ENCODE assay signal across 18 mouse cellular contexts in the genomic region with DNA sequence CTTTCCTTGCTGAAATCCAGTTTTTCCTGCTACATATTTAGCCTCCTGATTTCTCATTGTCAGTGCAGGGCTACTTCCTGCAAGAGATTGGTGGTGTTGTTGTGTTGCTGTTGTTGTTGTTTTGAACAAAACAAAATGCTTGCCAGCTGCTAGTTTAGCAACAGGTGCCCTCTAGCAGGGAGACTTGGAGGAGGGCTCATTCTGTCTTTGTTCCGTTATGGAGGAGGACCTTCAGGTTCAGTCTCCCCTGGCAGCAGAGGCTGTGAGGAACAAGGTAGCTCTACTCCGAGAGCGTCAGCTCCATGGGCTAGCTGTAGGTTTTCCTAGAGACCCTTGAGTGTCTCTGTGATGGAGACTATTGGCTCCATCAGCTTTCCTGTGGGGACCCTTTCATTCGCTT. TPM values are rescaled to one million over a fixed set of nuclear protein-coding genes. Genes with fewer than 3 reads are reported as not detected.
DNase-seq lines count a peak whose midpoint lies in the region; ATAC-seq and TF ChIP-seq lines count a peak whose summit lies in the region.
"Had no signal": no experiment of that assay in that cellular context is flagged by ENCODE, and none has a peak within 500 bp of the region (broad histone marks: within the 10 kb centered on the region; RNA-seq: fewer than 3 reads in every experiment).

No protein-coding gene starts in this region.

- H3K27me3 ChIP-seq in forebrain, embryonic 11.5 days (ENCODE audit: control insufficient read depth, insufficient read depth, low read length): peaks cover 2% of the 10 kb centered on the region; the same call in 1 of the 2 replicates
- no peaks in the 10 kb centered on the region for H3K27me3 ChIP-seq in forebrain, embryonic 15.5 days
- H3K27me3 ChIP-seq in hindbrain, postnatal 0 days (ENCODE audit: insufficient read depth, low read length): no peaks in the 10 kb centered on the region
- 0 out of 2 replicates have a peak, but pooled peaks cover 14% of the 10 kb centered on the region for H3K27me3 ChIP-seq in neural tube, embryonic 13.5 days
- H3K27me3 ChIP-seq in thymus, adult 2 months (ENCODE audit: control insufficient read depth, insufficient read depth, low read length): peaks cover 15% of the 10 kb centered on the region

- no peak for TF ChIP-seq POLR2A in thymus, adult 2 months (IDR thresholded peaks at IDR 0.05; ENCODE audit: control insufficient read depth, extremely low read depth, insufficient read depth, low read length, poor library complexity)

- no peak for ATAC-seq in forebrain, embryonic 11.5 days (replicated peaks; ENCODE audit: low FRiP score)
- no peak for ATAC-seq in forebrain, embryonic 15.5 days (replicated peaks)
- ATAC-seq in hindbrain, postnatal 0 days: no peak
- ATAC-seq in neural tube, embryonic 13.5 days (ENCODE audit: low read depth): no peak
- ATAC-seq: intestine, postnatal 0 days had no signal

- no peaks in the 10 kb centered on the region for H3K36me3 ChIP-seq in forebrain, embryonic 11.5 days (ENCODE audit: control insufficient read depth, insufficient read depth, low read length)
- H3K36me3 ChIP-seq in forebrain, embryonic 15.5 days: no peaks in the 10 kb centered on the region
- no peaks in the 10 kb centered on the region for H3K36me3 ChIP-seq in hindbrain, postnatal 0 days (ENCODE audit: insufficient read depth, low read length)
- H3K36me3 ChIP-seq in neural tube, embryonic 13.5 days: no peaks in the 10 kb centered on the region
- no peaks in the 10 kb centered on the region for H3K36me3 ChIP-seq in thymus, adult 2 months (ENCODE audit: control insufficient read depth, insufficient read depth, low read length)
- H3K36me3 ChIP-seq: limb, embryonic 15.5 days had no signal

- peak overlapping the region; percentile 83 for H3K9ac ChIP-seq in forebrain, embryonic 11.5 days (ENCODE audit: low read length)
- peak overlapping the region; percentile 25; the same call in 1 of the 2 replicates for H3K9ac ChIP-seq in forebrain, embryonic 15.5 days (replicated peaks)
- H3K9ac ChIP-seq in hindbrain, postnatal 0 days (replicated peaks; ENCODE audit: low read length): no peak overlapping the region
- H3K9ac ChIP-seq in neural tube, embryonic 13.5 days: 0 out of 2 replicates have a peak overlapping the region, but pooled peaks have one; percentile 12
- H3K9ac ChIP-seq: limb, embryonic 15.5 days had no signal

- no peak for DNase-seq in forebrain, embryonic 11.5 days (ENCODE audit: low spot score)
- DNase-seq in hindbrain, postnatal 0 days (ENCODE audit: low spot score): no peak
- no peak for DNase-seq in kidney, adult 9 months
- DNase-seq in thymus, adult 2 months: no peak
- no peak for DNase-seq in kidney, postnatal 14 days
- DNase-seq: cerebellum, adult 18-20 months; heart, adult 18-20 months; kidney, postnatal 4 days; lung, adult 18-20 months had no signal

- no peak for TF ChIP-seq CTCF in hindbrain, postnatal 0 days (IDR thresholded peaks at IDR 0.05; ENCODE audit: low read depth)
- TF ChIP-seq CTCF in thymus, adult 2 months (IDR thresholded peaks at IDR 0.05; ENCODE audit: borderline replicate concordance, control insufficient read depth, extremely low read depth, insufficient read depth, low read length, poor library complexity): no peak

- H3K4me3 ChIP-seq in forebrain, embryonic 11.5 days (ENCODE audit: low read depth, low read length): peak overlapping the region; percentile 66
- H3K4me3 ChIP-seq in forebrain, embryonic 15.5 days: peak overlapping the region; percentile 56
- H3K4me3 ChIP-seq in hindbrain, postnatal 0 days (ENCODE audit: low read length): 0 out of 2 replicates have a peak overlapping the region, but pooled peaks have one; percentile 19
- peak overlapping the region; percentile 11; the same call in 1 of the 2 replicates for H3K4me3 ChIP-seq in neural tube, embryonic 13.5 days
- no peak overlapping the region for H3K4me3 ChIP-seq in thymus, adult 2 months (ENCODE audit: control insufficient read depth, insufficient read depth, low read length)
- H3K4me3 ChIP-seq: limb, embryonic 15.5 days had no signal

- peaks cover 16% of the 10 kb centered on the region for H3K4me1 ChIP-seq in forebrain, embryonic 11.5 days (replicated peaks; ENCODE audit: control insufficient read depth, insufficient read depth, low read length)
- H3K4me1 ChIP-seq in forebrain, embryonic 15.5 days: peaks cover 33% of the 10 kb centered on the region
- peaks cover 11% of the 10 kb centered on the region; the same call in 1 of the 2 replicates for H3K4me1 ChIP-seq in hindbrain, postnatal 0 days (ENCODE audit: insufficient read depth, low read length)
- peaks cover 33% of the 10 kb centered on the region for H3K4me1 ChIP-seq in neural tube, embryonic 13.5 days (replicated peaks)
- H3K4me1 ChIP-seq in thymus, adult 2 months (replicated peaks; ENCODE audit: control insufficient read depth, insufficient read depth, low read length): peaks cover 6% of the 10 kb centered on the region; the same call in 1 of the 2 replicates

- no peaks in the 10 kb centered on the region; the same call in 1 of the 2 replicates for H3K9me3 ChIP-seq in forebrain, embryonic 11.5 days (ENCODE audit: control insufficient read depth, low read length)
- no peaks in the 10 kb centered on the region for H3K9me3 ChIP-seq in forebrain, embryonic 15.5 days
- H3K9me3 ChIP-seq in hindbrain, postnatal 0 days (ENCODE audit: low read length): no peaks in the 10 kb centered on the region
- H3K9me3 ChIP-seq in neural tube, embryonic 13.5 days: no peaks in the 10 kb centered on the region
- H3K9me3 ChIP-seq: limb, embryonic 15.5 days had no signal

- 58% methylated on average over 4 of the region's 4 CpGs for WGBS in forebrain, embryonic 11.5 days
- 51% methylated on average over 4 of the region's 4 CpGs for WGBS in forebrain, embryonic 15.5 days
- WGBS in hindbrain, postnatal 0 days: 40% methylated on average over 4 of the region's 4 CpGs
- 75% methylated on average over 4 of the region's 4 CpGs for WGBS in neural tube, embryonic 13.5 days
- WGBS in thymus, adult 2 months: 82% methylated on average over 4 of the region's 4 CpGs

- H3K4me2 ChIP-seq in forebrain, embryonic 11.5 days (ENCODE audit: low read depth, low read length, severe bottlenecking): peak overlapping the region; percentile 74
- peak overlapping the region; percentile 92 for H3K4me2 ChIP-seq in forebrain, embryonic 15.5 days (replicated peaks)
- peak overlapping the region; percentile 80 for H3K4me2 ChIP-seq in hindbrain, postnatal 0 days (ENCODE audit: low read depth, low read length)
- H3K4me2 ChIP-seq in neural tube, embryonic 13.5 days: peak overlapping the region; percentile 73
- H3K4me2 ChIP-seq: limb, embryonic 15.5 days had no signal

- no peak overlapping the region for H3K27ac ChIP-seq in forebrain, embryonic 11.5 days (ENCODE audit: low read depth, low read length)
- H3K27ac ChIP-seq in forebrain, embryonic 15.5 days (replicated peaks): no peak overlapping the region
- peak overlapping the region; percentile 4; the same call in 1 of the 2 replicates for H3K27ac ChIP-seq in hindbrain, postnatal 0 days
- no peak overlapping the region for H3K27ac ChIP-seq in neural tube, embryonic 13.5 days (replicated peaks)
- H3K27ac ChIP-seq in thymus, adult 2 months (ENCODE audit: control insufficient read depth, insufficient read depth, low read length): no peak overlapping the region
- H3K27ac ChIP-seq: limb, embryonic 15.5 days; macrophage; stomach, postnatal 0 days had no signal

RNA-seq across cellular contexts. Expression of a gene that starts 3.0 kb away (rescaled TPM):
- polyA plus RNA-seq in forebrain, embryonic 11.5 days (2014; fragmentation: Nextera tagmentation; extraction: Ambion mirVana): 10.8 and 10.9 TPM in 2 replicates
- 3.5 TPM in 2 replicates for polyA plus RNA-seq in forebrain, embryonic 15.5 days (2015; fragmentation: Nextera tagmentation; extraction: Ambion mirVana)
- total RNA-seq in hindbrain, postnatal 0 days (2014; rRNA removed): 23.0 and 25.8 TPM in 2 replicates
- polyA plus RNA-seq in hindbrain, postnatal 0 days (2015; fragmentation: Nextera tagmentation; extraction: Ambion mirVana): 5.3 and 5.9 TPM in 2 replicates
- 2.3 and 2.5 TPM in 2 replicates for polyA plus RNA-seq in neural tube, embryonic 13.5 days (2015; fragmentation: Nextera tagmentation; extraction: Ambion mirVana)
- 0.40 and 0.59 TPM in 2 replicates for polyA plus RNA-seq in thymus, adult 2 months (2012; rRNA removed)
- polyA plus RNA-seq: macrophage had no signal

RNA-seq across cellular contexts. Expression of a gene that starts 18.4 kb away (rescaled TPM):
- not detected in 2 replicates for polyA plus RNA-seq in forebrain, embryonic 11.5 days (2014; fragmentation: Nextera tagmentation; extraction: Ambion mirVana)
- polyA plus RNA-seq in forebrain, embryonic 15.5 days (2015; fragmentation: Nextera tagmentation; extraction: Ambion mirVana): 0.11 TPM in 1 of 2 replicates, not detected in the other
- not detected in 2 replicates for total RNA-seq in hindbrain, postnatal 0 days (2014; rRNA removed)
- 0.21 and 0.26 TPM in 2 replicates for polyA plus RNA-seq in hindbrain, postnatal 0 days (2015; fragmentation: Nextera tagmentation; extraction: Ambion mirVana)
- not detected in 2 replicates for polyA plus RNA-seq in neural tube, embryonic 13.5 days (2015; fragmentation: Nextera tagmentation; extraction: Ambion mirVana)
- polyA plus RNA-seq in thymus, adult 2 months (2012; rRNA removed): 0.05 TPM in 1 of 2 replicates, not detected in the other
- total RNA-seq: heart, adult 18-20 months; left cerebral cortex, adult 8-10 months had no signal
- polyA plus RNA-seq: heart, postnatal 0 days; intestine, postnatal 0 days; macrophage; spleen, adult 2 months; stomach, postnatal 0 days had no signal
